Mouse (Mus musculus) bone marrow macrophage, adult 2 months (primary cell): ENCODE measurements around the gene Mta3.

Source experiments
- CTCF ChIP-seq: IDR thresholded peaks from 2 replicates; pipeline ENCODE4 v1.5.1; 2012; ENCODE audit warnings: low read depth, mild to moderate bottlenecking, low read length, moderate library complexity
- POLR2A ChIP-seq: IDR thresholded peaks from 2 replicates; pipeline ENCODE4 v1.6.1; 2012; ENCODE audit warnings: mild to moderate bottlenecking, low read depth, low read length, borderline replicate concordance

GRCm38 (mm10) chr17:83850458-83850857 lies 144.5 kb downstream of the Mta3 start:
- TF ChIP-seq POLR2A (no peak), CTCF (peak; percentile 89)
